Mouse (Mus musculus) CD4-positive, CD25-positive, alpha-beta regulatory T cell, adult 2 months (primary cell): ENCODE data around the gene Zfp735.

Source experiments
- DNase-seq: peaks from one replicate; pipeline ENCODE4 v3.0.0-alpha.2; 2012; ENCODE audit warnings: low read depth, low spot score

Gene Zfp735

DNA sequence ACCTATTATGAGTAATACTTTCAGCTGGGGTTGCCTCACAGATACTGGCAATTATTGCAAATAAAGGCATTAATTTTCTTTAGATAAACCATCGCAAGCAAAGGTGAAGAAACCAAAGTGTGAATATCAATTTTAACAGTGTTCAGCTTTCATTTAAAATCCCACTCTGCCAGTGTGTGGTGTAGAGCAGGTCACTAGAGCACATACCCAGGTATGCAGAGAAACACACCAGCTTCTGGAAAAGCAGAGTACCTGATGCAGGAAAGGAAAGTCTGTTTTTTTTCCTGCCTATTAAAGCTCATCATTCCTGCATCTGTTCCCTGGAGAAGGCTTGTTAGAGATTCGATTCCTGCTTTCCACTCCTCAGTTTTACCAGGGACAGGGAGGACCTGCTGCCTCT is at the start of gene Zfp735:
Zfp735 (plus strand) TSS at position 301 of the 400 bp plus-strand sequence.
- no peak for DNase-seq

DNA sequence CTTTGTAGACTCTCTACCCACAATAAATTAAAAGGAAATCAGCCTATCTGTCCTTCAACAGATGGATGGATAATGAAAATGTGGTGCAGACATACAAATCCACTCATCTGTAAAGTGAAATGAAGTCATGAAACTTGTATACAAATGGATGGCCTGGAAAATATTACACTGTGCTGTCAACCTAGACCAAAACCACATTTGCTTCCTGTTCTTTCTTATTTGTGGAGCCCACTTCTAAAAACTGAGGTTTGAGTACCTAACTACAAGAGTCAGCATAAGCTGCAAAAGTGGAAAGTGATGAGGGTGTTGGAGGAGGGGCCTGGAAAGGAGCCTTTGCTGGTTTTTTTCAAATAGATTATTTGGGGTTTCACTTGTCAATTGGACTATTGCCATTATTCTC is 70.5 kb downstream of the Zfp735 start:
- DNase-seq, result no peak
